Mouse (Mus musculus): ENCODE results near the gene Sec24b. TPM values are rescaled to one million over a fixed set of nuclear protein-coding genes. Genes with fewer than 3 reads are reported as not detected.
A peak's percentile ranks its signal among the peaks of the same experiment; 100 is the strongest.

The Sec24b gene
- total RNA-seq, 4 experiments from 2014 or later, result 61.0 to 96.2 (median 73.9) TPM

GRCm38 (mm10) chr3:130054587-130054986, 6.8 kb downstream of the Sec24b start:
- DNase-seq, result no peak

GRCm38 (mm10) chr3:130053340-130054066, 7.8 kb downstream of the Sec24b start:
- no peak for DNase-seq

- DNase-seq, result no peak
These were observed 8.6 kb downstream of the Sec24b start for GRCm38 (mm10) chr3:130052541-130053298.

GRCm38 (mm10) chr3:130052116-130052515, 9.2 kb downstream of the Sec24b start:
- no peak for DNase-seq

- DNase-seq, result no peak
These were observed 20.6 kb downstream of the Sec24b start for GRCm38 (mm10) chr3:130040711-130041110.

GRCm38 (mm10) chr3:130040017-130040416, 21.3 kb downstream of the Sec24b start:
- no peak for DNase-seq

GRCm38 (mm10) chr3:130028741-130029140, 32.6 kb downstream of the Sec24b start:
- no peak for DNase-seq

- DNase-seq, result no peak
These were observed 35.2 kb downstream of the Sec24b start for GRCm38 (mm10) chr3:130026181-130026580.

- DNase-seq, result no peak
These were observed 35.8 kb downstream of the Sec24b start for GRCm38 (mm10) chr3:130025556-130025955.

- DNase-seq, result no peak
These were observed 48.4 kb downstream of the Sec24b start for GRCm38 (mm10) chr3:130012943-130013342.

- DNase-seq, result no peak
These were observed 50.1 kb downstream of the Sec24b start for GRCm38 (mm10) chr3:130011236-130011635.

GRCm38 (mm10) chr3:130006141-130006540, 55.2 kb downstream of the Sec24b start:
- no peak for DNase-seq

- no peak for DNase-seq
These were observed 60.4 kb downstream of the Sec24b start for GRCm38 (mm10) chr3:130000926-130001325.

- DNase-seq, result no peak
These were observed 62.8 kb downstream of the Sec24b start for GRCm38 (mm10) chr3:129998526-129998925.

GRCm38 (mm10) chr3:129998001-129998400, 63.4 kb downstream of the Sec24b start:
- DNase-seq, result peak; percentile 59

GRCm38 (mm10) chr3:129997324-129997723, 64.0 kb downstream of the Sec24b start:
- DNase-seq, result no peak

GRCm38 (mm10) chr3:129987297-129987696, 74.1 kb downstream of the Sec24b start:
- DNase-seq, result no peak

- DNase-seq, result no peak
These were observed 76.0 kb downstream of the Sec24b start for GRCm38 (mm10) chr3:129985335-129985734.

GRCm38 (mm10) chr3:129984797-129985196, 76.6 kb downstream of the Sec24b start:
- no peak for DNase-seq

GRCm38 (mm10) chr3:129982271-129982670, 79.1 kb downstream of the Sec24b start:
- no peak for DNase-seq

- DNase-seq, result no peak
These were observed 79.6 kb downstream of the Sec24b start for GRCm38 (mm10) chr3:129981756-129982155.

- no peak for DNase-seq
These were observed 81.8 kb downstream of the Sec24b start for GRCm38 (mm10) chr3:129979510-129979909.

GRCm38 (mm10) chr3:129978716-129979115, 82.6 kb downstream of the Sec24b start:
- DNase-seq, result no peak

- DNase-seq, result no peak
These were observed 85.0 kb downstream of the Sec24b start for GRCm38 (mm10) chr3:129976317-129976716.
